Mouse (Mus musculus) gastrocnemius, postnatal 10 days (tissue): ENCODE measurements around the gene Olfr749. TPM values are rescaled to one million over a fixed set of nuclear protein-coding genes. Genes with fewer than 3 reads are reported as not detected.
"Not testable (repeated sequence)": the region's sequence is repeated elsewhere in the genome, so short reads cannot be mapped to it uniquely, and the experiment has no call there.

Source experiments
- DNase-seq: peaks from one replicate; pipeline ENCODE4 v3.0.0; 2021; ENCODE audit warnings: mixed read lengths
- long read RNA-seq, 2 experiments: library from polyadenylated mRNA; stranded (forward); transcript quantifications; one replicate each; pipeline ENCODE4 v2.0.0; 2021
- total RNA-seq, 2 experiments: library from RNA; stranded (reverse); gene quantifications; 2 replicates each; pipeline ENCODE4 v1.2.3; 2021

Gene Olfr749
- not detected for total RNA-seq
- long read RNA-seq, experiment 1 = 0 reads
- long read RNA-seq, experiment 2 = 0 reads

GRCm38 (mm10) chr14:50744994-50745393 is at the start of gene Olfr749:
Olfr749 (minus strand) TSS chr14:50745094.
- DNase-seq = no peak

GRCm38 (mm10) chr14:50788157-50788556 is 43.3 kb upstream of the Olfr749 start:
- no peak for DNase-seq

GRCm38 (mm10) chr14:50785251-50785637 is 40.4 kb upstream of the Olfr749 start, which contains the start of gene Ttc5:
Ttc5 (minus strand) TSS chr14:50785519.
- DNase-seq = peak; percentile 86

- DNase-seq = no peak
These were observed 39.7 kb upstream of the Olfr749 start for GRCm38 (mm10) chr14:50784391-50785250.

- no peak for DNase-seq
These were observed 37.3 kb upstream of the Olfr749 start for GRCm38 (mm10) chr14:50782166-50782565.

GRCm38 (mm10) chr14:50771342-50771741 is 26.4 kb upstream of the Olfr749 start:
- DNase-seq = no peak

GRCm38 (mm10) chr14:50765736-50766135 is 20.8 kb upstream of the Olfr749 start:
- no peak for DNase-seq

GRCm38 (mm10) chr14:50758416-50759085 is 13.7 kb upstream of the Olfr749 start:
- DNase-seq = no peak

- no peak for DNase-seq
These were observed 3.3 kb downstream of the Olfr749 start for GRCm38 (mm10) chr14:50741584-50741983.

- DNase-seq = no peak
These were observed 4.6 kb downstream of the Olfr749 start for GRCm38 (mm10) chr14:50740334-50740733.

GRCm38 (mm10) chr14:50722371-50722770 is 22.5 kb downstream of the Olfr749 start:
- not testable (repeated sequence) for DNase-seq

GRCm38 (mm10) chr14:50719875-50720274 is 25.0 kb downstream of the Olfr749 start:
- DNase-seq = peak; percentile 2

GRCm38 (mm10) chr14:50707073-50707472 is 37.8 kb downstream of the Olfr749 start, which contains the start of gene Olfr748:
Olfr748 (plus strand) TSS chr14:50707373.
- no peak for DNase-seq

GRCm38 (mm10) chr14:50693106-50693505 is 51.8 kb downstream of the Olfr749 start, which contains the start of gene Olfr747:
Olfr747 (minus strand) TSS chr14:50693206.
- DNase-seq = no peak

Other genes with a start within 250 kb of the Olfr749 start
- gene Olfr742, start 241.5 kb downstream of the Olfr749 start, total RNA-seq = not detected
- not detected for gene Olfr743, start 223.3 kb downstream of the Olfr749 start, total RNA-seq
- gene Olfr744, start 130.2 kb downstream of the Olfr749 start, total RNA-seq = not detected
- gene Olfr745, start 105.7 kb downstream of the Olfr749 start, total RNA-seq = not detected
- not detected for gene Olfr746, start 98.0 kb downstream of the Olfr749 start, total RNA-seq
- not detected for gene Olfr747, start 51.9 kb downstream of the Olfr749 start, total RNA-seq
- gene Olfr748, start 37.7 kb downstream of the Olfr749 start, total RNA-seq = not detected
- 10 to 100 TPM; 16.3 to 20.2 TPM for gene Ttc5, start 40.4 kb upstream of the Olfr749 start, total RNA-seq
- gene Ccnb1ip1, start 62.6 kb upstream of the Olfr749 start, total RNA-seq = not detected
- 10 to 100 TPM; 14.0 to 20.2 TPM for gene Parp2, start 62.7 kb upstream of the Olfr749 start, total RNA-seq
- gene Tep1, start 125.5 kb upstream of the Olfr749 start, total RNA-seq = 10 to 100 TPM in 1 of 2 experiments, 1 to 10 TPM in 1; 9.6 to 11.1 TPM
- gene Klhl33, start 152.4 kb upstream of the Olfr749 start, total RNA-seq = 100 to 1,000 TPM in 1 of 2 experiments, 10 to 100 TPM in 1; 50.4 to 106 TPM
- 10 to 100 TPM; 45.2 to 48.4 TPM for gene Osgep, start 179.8 kb upstream of the Olfr749 start, total RNA-seq
- 10 to 100 TPM; 42.7 to 46.1 TPM for gene Apex1, start 179.9 kb upstream of the Olfr749 start, total RNA-seq
- 10 to 100 TPM; 16.4 to 20.3 TPM for gene Pip4p1, start 185.8 kb upstream of the Olfr749 start, total RNA-seq
- gene Pnp, start 186.0 kb upstream of the Olfr749 start, total RNA-seq = 1 to 10 TPM; 6.1 to 7.8 TPM
- 1 to 10 TPM; 5.8 to 6.7 TPM for gene Gm49342, start 199.4 kb upstream of the Olfr749 start, total RNA-seq
- under 1 TPM; 0.52 to 0.56 TPM for gene Pnp2, start 210.9 kb upstream of the Olfr749 start, total RNA-seq